Mouse (Mus musculus): ENCODE measurements around the gene Lingo4.
A peak's percentile ranks its signal among the peaks of the same experiment; 100 is the strongest.

Gene Lingo4

GRCm38 (mm10) chr3:94398217-94398616, at the start of gene Lingo4:
Lingo4 (plus strand) TSS chr3:94398517.
- peak in 1 of 2 experiments; percentile 3 for DNase-seq (ENCODE audit: inconsistent age in 2 of 2, low spot score in 1 of 2)

- peak; percentile 68 to 79 for DNase-seq (ENCODE audit: inconsistent age in 2 of 2, low spot score in 1 of 2)
Observed at GRCm38 (mm10) chr3:94360812-94361211, 37.5 kb upstream of the Lingo4 start.

GRCm38 (mm10) chr3:94362138-94362537, 36.2 kb upstream of the Lingo4 start, which contains the start of gene C2cd4d:
C2cd4d (plus strand) TSS chr3:94362438.
- no peak for DNase-seq (ENCODE audit: inconsistent age in 2 of 2, low spot score in 1 of 2)

- DNase-seq (ENCODE audit: inconsistent age in 2 of 2, low spot score in 1 of 2) = peak; percentile 79 to 87
Observed at GRCm38 (mm10) chr3:94363291-94364153, 34.8 kb upstream of the Lingo4 start.

GRCm38 (mm10) chr3:94364154-94364526, 34.2 kb upstream of the Lingo4 start:
- DNase-seq (ENCODE audit: inconsistent age in 2 of 2, low spot score in 1 of 2) = no peak

- peak; percentile 82 to 94 for DNase-seq (ENCODE audit: inconsistent age in 2 of 2, low spot score in 1 of 2)
Observed at GRCm38 (mm10) chr3:94366761-94367160, 31.6 kb upstream of the Lingo4 start.

GRCm38 (mm10) chr3:94367511-94367910, 30.8 kb upstream of the Lingo4 start:
- DNase-seq (ENCODE audit: inconsistent age in 2 of 2, low spot score in 1 of 2) = no peak

- DNase-seq (ENCODE audit: inconsistent age in 2 of 2, low spot score in 1 of 2) = no peak
Observed at GRCm38 (mm10) chr3:94368631-94369030, 29.7 kb upstream of the Lingo4 start.

GRCm38 (mm10) chr3:94369709-94370108, 28.6 kb upstream of the Lingo4 start:
- DNase-seq (ENCODE audit: inconsistent age in 2 of 2, low spot score in 1 of 2) = peak; percentile 60 to 80

- DNase-seq (ENCODE audit: inconsistent age in 2 of 2, low spot score in 1 of 2) = peak; percentile 94 to 96
Observed at GRCm38 (mm10) chr3:94371637-94372036, 26.7 kb upstream of the Lingo4 start.

- DNase-seq (ENCODE audit: inconsistent age in 2 of 2, low spot score in 1 of 2) = no peak
Observed at GRCm38 (mm10) chr3:94372038-94372437, 26.3 kb upstream of the Lingo4 start.

- peak; percentile 80 to 88 for DNase-seq (ENCODE audit: inconsistent age in 2 of 2, low spot score in 1 of 2)
Observed at GRCm38 (mm10) chr3:94372641-94373040, 25.7 kb upstream of the Lingo4 start, which contains the start of gene Rorc. Rorc (plus strand) TSS chr3:94372794.

GRCm38 (mm10) chr3:94373090-94373489, 25.2 kb upstream of the Lingo4 start:
- DNase-seq (ENCODE audit: inconsistent age in 2 of 2, low spot score in 1 of 2) = peak in 1 of 2 experiments; percentile 31

- peak; percentile 65 to 82 for DNase-seq (ENCODE audit: inconsistent age in 2 of 2, low spot score in 1 of 2)
Observed at GRCm38 (mm10) chr3:94373597-94374011, 24.7 kb upstream of the Lingo4 start.

GRCm38 (mm10) chr3:94374636-94375035, 23.7 kb upstream of the Lingo4 start:
- peak in 1 of 2 experiments; percentile 37 for DNase-seq (ENCODE audit: inconsistent age in 2 of 2, low spot score in 1 of 2)

GRCm38 (mm10) chr3:94375146-94375545, 23.2 kb upstream of the Lingo4 start:
- DNase-seq (ENCODE audit: inconsistent age in 2 of 2, low spot score in 1 of 2) = no peak

GRCm38 (mm10) chr3:94375861-94376260, 22.5 kb upstream of the Lingo4 start:
- no peak for DNase-seq (ENCODE audit: inconsistent age in 2 of 2, low spot score in 1 of 2)

- no peak for DNase-seq (ENCODE audit: inconsistent age in 2 of 2, low spot score in 1 of 2)
Observed at GRCm38 (mm10) chr3:94377028-94377923, 21.0 kb upstream of the Lingo4 start.

GRCm38 (mm10) chr3:94379831-94380510, 18.3 kb upstream of the Lingo4 start:
- no peak for DNase-seq (ENCODE audit: inconsistent age in 2 of 2, low spot score in 1 of 2)

- no peak for DNase-seq (ENCODE audit: inconsistent age in 2 of 2, low spot score in 1 of 2)
Observed at GRCm38 (mm10) chr3:94382308-94382707, 16.0 kb upstream of the Lingo4 start.

- no peak for DNase-seq (ENCODE audit: inconsistent age in 2 of 2, low spot score in 1 of 2)
Observed at GRCm38 (mm10) chr3:94383476-94383875, 14.8 kb upstream of the Lingo4 start.
